Mouse (Mus musculus) limb, embryonic 14.5 days (tissue): ENCODE results near the gene Gm10198. TPM values are rescaled to one million over a fixed set of nuclear protein-coding genes. Genes with fewer than 3 reads are reported as not detected.

ENCODE experiments used
- ATAC-seq: fragments of 200-750 bp; cut with Nextera tagmentation; 2 replicates; pipeline ENCODE4 v1.8.0; 2017; ENCODE audit warnings: low read depth, moderate number of reproducible peaks, moderate TSS enrichment; ENCODE audit not compliant: low FRiP score
- DNase-seq: peaks from one replicate; pipeline ENCODE4 v3.0.0-alpha.2; 2015; ENCODE audit warnings: low spot score
- H3K27ac ChIP-seq: fragments of 300-500 bp; sonication (generic); replicated peaks from 2 replicates; pipeline ENCODE4 v1.5.1; 2014; ENCODE audit warnings: low read depth, mild to moderate bottlenecking, low read length, moderate library complexity, mixed read lengths
- H3K27me3 ChIP-seq: fragments of 300-500 bp; sonication (generic); 2 replicates; pipeline ENCODE4 v1.6.1; 2014; ENCODE audit warnings: low read length, mixed read lengths; ENCODE audit not compliant: control insufficient read depth, insufficient read depth
- H3K36me3 ChIP-seq: fragments of 300-500 bp; sonication (generic); 2 replicates; pipeline ENCODE4 v1.6.1; 2014; ENCODE audit warnings: mild to moderate bottlenecking, low read length, moderate library complexity, mixed read lengths; ENCODE audit not compliant: control insufficient read depth, insufficient read depth
- H3K4me1 ChIP-seq: fragments of 300-500 bp; sonication (generic); 2 replicates; pipeline ENCODE4 v1.6.1; 2014; ENCODE audit warnings: antibody characterized with exemption, low read length, mixed read lengths; ENCODE audit not compliant: control insufficient read depth, insufficient read depth
- H3K4me2 ChIP-seq: fragments of 300-500 bp; sonication (generic); replicated peaks from 2 replicates; pipeline ENCODE4 v1.6.1; 2014; ENCODE audit warnings: low read depth, mild to moderate bottlenecking, low read length, moderate library complexity; ENCODE audit not compliant: severe bottlenecking
- H3K4me3 ChIP-seq: fragments of 300-500 bp; sonication (generic); replicated peaks from 2 replicates; pipeline ENCODE4 v1.5.1; 2014; ENCODE audit warnings: low read length
- H3K9ac ChIP-seq: fragments of 300-500 bp; sonication (generic); 2 replicates; pipeline ENCODE4 v1.6.1; 2014; ENCODE audit warnings: mild to moderate bottlenecking, low read depth, low read length, moderate library complexity; ENCODE audit not compliant: severe bottlenecking
- H3K9me3 ChIP-seq: fragments of 300-500 bp; sonication (generic); 2 replicates; pipeline ENCODE4 v1.6.1; 2016; ENCODE audit warnings: low read length; ENCODE audit not compliant: control insufficient read depth
- POLR2A ChIP-seq: fragments of 200-500 bp; IDR thresholded peaks from 2 replicates; pipeline ENCODE4 v1.8.0; 2012; ENCODE audit warnings: inconsistent platforms, mild to moderate bottlenecking, moderate library complexity, borderline replicate concordance; ENCODE audit not compliant: insufficient read depth, insufficient read length; ENCODE audit errors: extremely low read depth
- WGBS: fragments of 180-500 bp; shearing (Covaris S2); extraction: QIAGEN DNeasy Blood & Tissue Kit; methylation state at CpG from one replicate; pipeline ENCODE4 v1.1.7; 2014; 5-methylcytosine and 5-hydroxymethylcytosine counted together
- polyA plus RNA-seq, 2 experiments: library from polyadenylated mRNA; depleted of rRNA in 1 of 2; stranded (reverse) in 1 of 2; unstranded in 1 of 2; fragments of >200 nt; fragmentation: Nextera tagmentation in 1 of 2; extraction: Ambion mirVana in 1 of 2; gene quantifications; 2 replicates each; pipeline versions ENCODE4 v1.2.1 to v1.2.3; 2012 to 2014

Gene Gm10198
- polyA plus RNA-seq (2012; rRNA removed) (not detected in 2 replicates), polyA plus RNA-seq (2014; fragmentation: Nextera tagmentation; extraction: Ambion mirVana) (not detected in 2 replicates)

DNA sequence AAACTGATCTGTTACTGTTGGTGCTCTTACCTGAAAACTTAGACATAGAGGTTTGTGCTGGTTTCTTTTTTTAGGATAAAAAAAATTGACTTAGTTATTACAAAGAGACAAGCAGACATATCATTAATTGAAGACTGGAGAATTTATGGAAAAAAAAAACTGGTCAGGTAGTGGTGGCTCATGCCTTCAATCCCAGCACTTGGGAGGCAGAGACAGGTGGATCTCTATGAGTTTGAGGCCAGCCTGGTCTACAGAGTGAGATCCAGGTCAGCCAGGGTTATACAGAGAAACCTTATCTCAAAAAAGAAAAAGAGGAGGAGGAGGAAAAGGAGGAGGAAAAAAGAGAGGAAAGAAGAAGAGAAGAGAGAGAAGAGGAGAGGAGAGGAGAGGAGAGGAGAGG, at the start of gene Gm10198:
Gm10198 (plus strand) TSS at position 301 of the 400 bp plus-strand sequence.
- no peak for DNase-seq
- Histone ChIP-seq H3K4me2 (no peak within 1 kb of the TSS), H3K27ac (no peak within 1 kb of the TSS), H3K36me3 (no peaks in the 10 kb centered on the region), H3K4me3 (no peak within 1 kb of the TSS), H3K27me3 (no peaks in the 10 kb centered on the region), H3K4me1 (no peaks in the 10 kb centered on the region), H3K9ac (no peak within 1 kb of the TSS), H3K9me3 (no peaks in the 10 kb centered on the region)
- TF ChIP-seq POLR2A: no peak
- no peak for ATAC-seq

DNA sequence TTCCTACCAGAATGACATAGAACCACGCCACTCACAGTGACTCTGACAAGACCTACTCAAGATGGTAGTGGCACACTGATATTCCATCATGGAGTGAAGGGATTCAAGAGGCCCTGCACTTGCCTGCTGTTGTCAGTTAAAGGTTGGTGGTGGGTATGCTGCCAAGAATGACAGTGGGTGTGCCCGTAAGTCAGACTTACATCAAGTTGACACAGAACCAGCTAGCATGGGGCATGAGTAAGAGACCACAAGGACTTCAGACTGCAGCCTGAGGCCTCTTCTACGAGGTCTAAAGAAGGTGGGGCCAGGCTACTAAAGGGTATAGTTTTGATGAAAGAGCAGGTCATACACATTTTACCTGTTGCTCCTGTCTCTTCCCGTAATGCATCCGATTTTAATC, 47.3 kb upstream of the Gm10198 start:
- no peak for TF ChIP-seq POLR2A
- Histone ChIP-seq H3K27ac (no peak overlapping the region), H3K4me1 (no peaks in the 10 kb centered on the region), H3K9ac (no peak overlapping the region), H3K4me3 (no peak overlapping the region), H3K4me2 (no peak overlapping the region), H3K9me3 (no peaks in the 10 kb centered on the region), H3K36me3 (no peaks in the 10 kb centered on the region), H3K27me3 (no peaks in the 10 kb centered on the region)
- ATAC-seq: no peak
- 84% methylated on average over 5 of the region's 5 CpGs for WGBS
- DNase-seq: no peak

GRCm38 (mm10) chr13:111552769-111553168, 39.8 kb upstream of the Gm10198 start:
- Histone ChIP-seq H3K4me1 (peaks cover 4% of the 10 kb centered on the region; the same call in 1 of the 2 replicates), H3K9me3 (no peaks in the 10 kb centered on the region), H3K27me3 (no peaks in the 10 kb centered on the region), H3K36me3 (no peaks in the 10 kb centered on the region), H3K4me3 (no peak overlapping the region), H3K27ac (no peak overlapping the region), H3K4me2 (no peak overlapping the region), H3K9ac (no peak overlapping the region)
- WGBS: 89% methylated on average over 7 of the region's 7 CpGs
- no peak for DNase-seq
- TF ChIP-seq POLR2A: no peak
- no peak for ATAC-seq

DNA sequence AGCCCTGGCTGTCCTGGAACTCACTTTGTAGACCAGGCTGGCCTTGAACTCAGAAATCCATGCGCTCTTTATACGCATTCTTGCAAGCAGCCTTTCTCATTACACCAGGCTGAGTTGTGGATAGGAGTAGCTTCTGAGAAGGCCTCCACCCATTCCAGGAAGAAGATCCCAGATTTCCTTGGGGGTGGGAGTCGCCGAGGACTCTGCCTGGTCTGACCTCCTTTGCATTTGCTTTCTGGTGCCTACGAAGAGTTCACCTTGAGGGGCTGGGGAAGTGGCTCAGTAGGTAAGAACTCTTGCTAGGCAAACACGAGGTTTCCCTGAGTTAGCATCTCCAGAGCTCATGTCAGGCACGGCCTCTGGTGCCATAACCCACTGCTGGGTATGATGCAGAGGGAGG, 39.4 kb upstream of the Gm10198 start:
- WGBS: 86% methylated on average over 7 of the region's 7 CpGs
- Histone ChIP-seq H3K36me3 (no peaks in the 10 kb centered on the region), H3K9me3 (no peaks in the 10 kb centered on the region), H3K27me3 (no peaks in the 10 kb centered on the region), H3K4me2 (no peak overlapping the region), H3K4me1 (peaks cover 4% of the 10 kb centered on the region; the same call in 1 of the 2 replicates), H3K4me3 (no peak overlapping the region), H3K27ac (no peak overlapping the region), H3K9ac (no peak overlapping the region)
- TF ChIP-seq POLR2A: no peak
- DNase-seq (no peak), ATAC-seq (no peak)

- TF ChIP-seq POLR2A: no peak
- Histone ChIP-seq H3K4me3 (no peak overlapping the region), H3K4me1 (peaks cover 4% of the 10 kb centered on the region; the same call in 1 of the 2 replicates), H3K9me3 (no peaks in the 10 kb centered on the region), H3K9ac (no peak overlapping the region), H3K27me3 (no peaks in the 10 kb centered on the region), H3K4me2 (no peak overlapping the region), H3K36me3 (no peaks in the 10 kb centered on the region), H3K27ac (no peak overlapping the region)
- WGBS: 73% methylated on average over 8 of the region's 8 CpGs
- DNase-seq (no peak), ATAC-seq (no peak)
Observed at GRCm38 (mm10) chr13:111553941-111554340, 38.6 kb upstream of the Gm10198 start.

- DNase-seq (no peak), ATAC-seq (no peak)
- Histone ChIP-seq H3K27me3 (no peaks in the 10 kb centered on the region), H3K4me2 (no peak overlapping the region), H3K4me1 (peaks cover 4% of the 10 kb centered on the region; the same call in 1 of the 2 replicates), H3K9me3 (no peaks in the 10 kb centered on the region), H3K27ac (no peak overlapping the region), H3K9ac (no peak overlapping the region), H3K4me3 (no peak overlapping the region), H3K36me3 (no peaks in the 10 kb centered on the region)
- TF ChIP-seq POLR2A: no peak
- 30% methylated on average over 8 of the region's 8 CpGs for WGBS
Observed at GRCm38 (mm10) chr13:111555333-111555732, 37.3 kb upstream of the Gm10198 start.
